Mouse (Mus musculus) cerebellum, adult 11 months (tissue): ENCODE data around the gene Pi4k2a.
"Not testable (repeated sequence)": the region's sequence is repeated elsewhere in the genome, so short reads cannot be mapped to it uniquely, and the experiment has no call there.

Source experiments
- DNase-seq: peaks from one replicate; pipeline ENCODE4 v3.0.0; 2022

The Pi4k2a gene

GRCm38 (mm10) chr19:42081613-42082012 is 8.7 kb upstream of the Pi4k2a start:
- DNase-seq: not testable (repeated sequence)

- DNase-seq: no peak
Measured at GRCm38 (mm10) chr19:42085690-42086089, 4.6 kb upstream of the Pi4k2a start.

- DNase-seq: peak; percentile 88
Measured at GRCm38 (mm10) chr19:42086166-42086565, 4.1 kb upstream of the Pi4k2a start, which contains the start of gene Morn4. Gene Morn4 (minus strand): TSS chr19:42086357.

GRCm38 (mm10) chr19:42089103-42089747 is 1.0 kb upstream of the Pi4k2a start:
- peak; percentile 46 for DNase-seq

- no peak for DNase-seq
Measured at GRCm38 (mm10) chr19:42090637-42091141, 419 bp downstream of the Pi4k2a start.

GRCm38 (mm10) chr19:42099406-42099805 is 9.1 kb downstream of the Pi4k2a start:
- no peak for DNase-seq

GRCm38 (mm10) chr19:42104681-42105080 is 14.4 kb downstream of the Pi4k2a start:
- DNase-seq: no peak

GRCm38 (mm10) chr19:42115783-42116335 is 25.6 kb downstream of the Pi4k2a start:
- DNase-seq: no peak

GRCm38 (mm10) chr19:42118142-42118541 is 27.9 kb downstream of the Pi4k2a start:
- no peak for DNase-seq

GRCm38 (mm10) chr19:42118596-42118995 is 28.3 kb downstream of the Pi4k2a start:
- no peak for DNase-seq

GRCm38 (mm10) chr19:42120451-42120850 is 30.2 kb downstream of the Pi4k2a start:
- DNase-seq: no peak

GRCm38 (mm10) chr19:42124684-42125083 is 34.4 kb downstream of the Pi4k2a start:
- no peak for DNase-seq

- DNase-seq: no peak
Measured at GRCm38 (mm10) chr19:42125501-42126218, 35.4 kb downstream of the Pi4k2a start.

- no peak for DNase-seq
Measured at GRCm38 (mm10) chr19:42126219-42126605, 35.9 kb downstream of the Pi4k2a start.

GRCm38 (mm10) chr19:42127024-42127423 is 36.8 kb downstream of the Pi4k2a start:
- no peak for DNase-seq

GRCm38 (mm10) chr19:42128052-42128740 is 37.9 kb downstream of the Pi4k2a start:
- DNase-seq: no peak

GRCm38 (mm10) chr19:42128787-42129508 is 38.7 kb downstream of the Pi4k2a start, which contains the start of gene Avpi1:
Gene Avpi1 (minus strand): TSS chr19:42129059.
- peak; percentile 99 for DNase-seq

GRCm38 (mm10) chr19:42129509-42130293 is 39.4 kb downstream of the Pi4k2a start:
- DNase-seq: no peak

- no peak for DNase-seq
Measured at GRCm38 (mm10) chr19:42130294-42130606, 40.0 kb downstream of the Pi4k2a start.

GRCm38 (mm10) chr19:42131101-42131500 is 40.8 kb downstream of the Pi4k2a start:
- DNase-seq: no peak

- no peak for DNase-seq
Measured at GRCm38 (mm10) chr19:42135070-42135469, 44.8 kb downstream of the Pi4k2a start.

GRCm38 (mm10) chr19:42136126-42136525 is 45.9 kb downstream of the Pi4k2a start:
- DNase-seq: no peak
